Comparison of ENCODE assay signal across 8 mouse cellular contexts in genomic region chr4:136841056-136841455, GRCm38 (mm10). TPM values are rescaled to one million over a fixed set of nuclear protein-coding genes. Genes with fewer than 3 reads are reported as not detected.
DNase-seq lines count a peak whose midpoint lies in the region; ATAC-seq and TF ChIP-seq lines count a peak whose summit lies in the region.

No protein-coding gene starts in this region.

- H3K9ac ChIP-seq in ES-Bruce4 (ENCODE audit: low read depth, poor library complexity, severe bottlenecking) = no peak overlapping the region

- H3K27me3 ChIP-seq in ES-Bruce4 (ENCODE audit: control insufficient read depth, insufficient read depth, low read length, poor library complexity, severe bottlenecking) = no peaks in the 10 kb centered on the region
- H3K27me3 ChIP-seq in thymus, adult 2 months (ENCODE audit: control insufficient read depth, insufficient read depth, low read length) = no peaks in the 10 kb centered on the region

- H3K4me1 ChIP-seq in ES-Bruce4 (ENCODE audit: control insufficient read depth, insufficient read depth, low read length) = peaks cover 4% of the 10 kb centered on the region
- peaks cover 14% of the 10 kb centered on the region for H3K4me1 ChIP-seq in thymus, adult 2 months (replicated peaks; ENCODE audit: control insufficient read depth, insufficient read depth, low read length)

- TF ChIP-seq CTCF in ES-Bruce4 (IDR thresholded peaks at IDR 0.05; ENCODE audit: low read depth, low read length) = peak; percentile 90
- peak; percentile 89 for TF ChIP-seq CTCF in brain, embryonic 14.5 days (IDR thresholded peaks at IDR 0.05; ENCODE audit: borderline replicate concordance, extremely low read depth, insufficient read depth, insufficient read length)
- peak; percentile 61; the same call in 1 of the 2 replicates for TF ChIP-seq CTCF in thymus, adult 2 months (IDR thresholded peaks at IDR 0.05; ENCODE audit: borderline replicate concordance, control insufficient read depth, extremely low read depth, insufficient read depth, low read length, poor library complexity)

- H3K4me3 ChIP-seq in ES-Bruce4 (ENCODE audit: low read depth, low read length) = no peak overlapping the region
- no peak overlapping the region for H3K4me3 ChIP-seq in thymus, adult 2 months (ENCODE audit: control insufficient read depth, insufficient read depth, low read length)

- ATAC-seq in erythroid progenitor cell, adult 5-6 weeks (replicated peaks; ENCODE audit: low FRiP score, poor library complexity, severe bottlenecking) = peak; percentile 62; the same call in 1 of the 2 replicates
- ATAC-seq in neutrophil, adult 5-6 weeks (ENCODE audit: extremely low read depth, insufficient number of reproducible peaks, low FRiP score, poor library complexity, severe bottlenecking) = peak; percentile 31; the same call in 1 of the 2 replicates

- no peaks in the 10 kb centered on the region for H3K36me3 ChIP-seq in ES-Bruce4 (ENCODE audit: control insufficient read depth, insufficient read depth, low read length, poor library complexity, severe bottlenecking)
- H3K36me3 ChIP-seq in thymus, adult 2 months (ENCODE audit: control insufficient read depth, insufficient read depth, low read length) = no peaks in the 10 kb centered on the region

- intact Hi-C loops in heart, postnatal 10 days (cut with DNase I) = loop anchor here (1.0 kb wide), 2 partner anchors 145 to 163 kb away; no protein-coding TSS in a partner anchor

- TF ChIP-seq EP300 in ES-Bruce4 (IDR thresholded peaks at IDR 0.05; ENCODE audit: insufficient read depth, low read depth, low read length) = no peak

- H3K9me3 ChIP-seq in ES-Bruce4 (replicated peaks; ENCODE audit: control insufficient read depth, insufficient read depth, low read length, poor library complexity, severe bottlenecking) = no peaks in the 10 kb centered on the region

- no peak for TF ChIP-seq POLR2A in ES-Bruce4 (IDR thresholded peaks at IDR 0.05; ENCODE audit: insufficient read depth, low read length)
- no peak for TF ChIP-seq POLR2A in brain, embryonic 14.5 days (IDR thresholded peaks at IDR 0.05; ENCODE audit: borderline replicate concordance, extremely low read depth, insufficient read depth, insufficient read length, poor library complexity, severe bottlenecking)
- no peak for TF ChIP-seq POLR2A in thymus, adult 2 months (IDR thresholded peaks at IDR 0.05; ENCODE audit: control insufficient read depth, extremely low read depth, insufficient read depth, low read length, poor library complexity)

- WGBS in thymus, adult 2 months = 19% methylated on average over 5 of the region's 5 CpGs

- H3K27ac ChIP-seq in ES-Bruce4 (ENCODE audit: insufficient read depth, low read length) = no peak overlapping the region
- no peak overlapping the region for H3K27ac ChIP-seq in thymus, adult 2 months (ENCODE audit: control insufficient read depth, insufficient read depth, low read length)

- DNase-seq in brain, embryonic 14.5 days (ENCODE audit: low read depth) = peak; percentile 91
- DNase-seq in heart, postnatal 10 days = peak; percentile 84 to 91
- DNase-seq in kidney, postnatal 36 days = peak; percentile 75 to 88
- peak; percentile 59 to 67 for DNase-seq in lung, adult 18-20 months
- peak; percentile 83 for DNase-seq in thymus, adult 2 months

RNA-seq across cellular contexts. Expression of gene Ephb2, which starts 5.3 kb away (rescaled TPM):
- 15.1 and 15.5 TPM in 2 replicates for polyA plus RNA-seq in ES-Bruce4 (2011; ENCODE audit: insufficient read depth, insufficient read length, low read depth, missing spikeins)
- polyA plus RNA-seq in brain, embryonic 14.5 days (2012; rRNA removed) = 110 and 141 TPM in 2 replicates
- total RNA-seq in erythroid progenitor cell, adult 5-6 weeks (2015; ENCODE audit: low replicate concordance) = not detected in 2 replicates
- not detected in 2 replicates for total RNA-seq in erythroid progenitor cell, adult 5-6 weeks (2017; ENCODE audit: low replicate concordance)
- 1 to 10 TPM; 1.3 to 1.4 TPM for total RNA-seq in heart, postnatal 10 days (2021)
- not detected in 2 replicates for total RNA-seq in neutrophil, adult 5-6 weeks (2017)
- 15.4 and 24.1 TPM in 2 replicates for polyA plus RNA-seq in thymus, adult 2 months (2012; rRNA removed)

RNA-seq across cellular contexts. Expression of gene C1qb, which starts 44.9 kb away (rescaled TPM):
- not detected in 2 replicates for polyA plus RNA-seq in ES-Bruce4 (2011; ENCODE audit: insufficient read depth, insufficient read length, low read depth, missing spikeins)
- polyA plus RNA-seq in brain, embryonic 14.5 days (2012; rRNA removed) = 27.5 and 30.5 TPM in 2 replicates
- total RNA-seq in erythroid progenitor cell, adult 5-6 weeks (2015; ENCODE audit: low replicate concordance) = 156 and 168 TPM in 2 replicates
- 46.1 and 49.5 TPM in 2 replicates for total RNA-seq in erythroid progenitor cell, adult 5-6 weeks (2017; ENCODE audit: low replicate concordance)
- 10 to 100 TPM; 26.0 to 28.3 TPM for total RNA-seq in heart, postnatal 10 days (2021)
- total RNA-seq in neutrophil, adult 5-6 weeks (2017) = not detected in 2 replicates
- 266 and 395 TPM in 2 replicates for polyA plus RNA-seq in thymus, adult 2 months (2012; rRNA removed)

RNA-seq across cellular contexts. Expression of gene C1qc, which starts 51.8 kb away (rescaled TPM):
- not detected in 2 replicates for polyA plus RNA-seq in ES-Bruce4 (2011; ENCODE audit: insufficient read depth, insufficient read length, low read depth, missing spikeins)
- 18.3 and 19.5 TPM in 2 replicates for polyA plus RNA-seq in brain, embryonic 14.5 days (2012; rRNA removed)
- 66.2 and 68.5 TPM in 2 replicates for total RNA-seq in erythroid progenitor cell, adult 5-6 weeks (2015; ENCODE audit: low replicate concordance)
- total RNA-seq in erythroid progenitor cell, adult 5-6 weeks (2017; ENCODE audit: low replicate concordance) = 32.8 and 39.5 TPM in 2 replicates
- 10 to 100 TPM; 17.8 to 24.8 TPM for total RNA-seq in heart, postnatal 10 days (2021)
- not detected in 2 replicates for total RNA-seq in neutrophil, adult 5-6 weeks (2017)
- 334 and 468 TPM in 2 replicates for polyA plus RNA-seq in thymus, adult 2 months (2012; rRNA removed)

RNA-seq across cellular contexts. Expression of gene C1qa, which starts 57.5 kb away (rescaled TPM):
- polyA plus RNA-seq in ES-Bruce4 (2011; ENCODE audit: insufficient read depth, insufficient read length, low read depth, missing spikeins) = not detected in 2 replicates
- polyA plus RNA-seq in brain, embryonic 14.5 days (2012; rRNA removed) = 14.2 and 14.9 TPM in 2 replicates
- total RNA-seq in erythroid progenitor cell, adult 5-6 weeks (2015; ENCODE audit: low replicate concordance) = 69.2 and 74.6 TPM in 2 replicates
- total RNA-seq in erythroid progenitor cell, adult 5-6 weeks (2017; ENCODE audit: low replicate concordance) = 35.7 and 58.5 TPM in 2 replicates
- 10 to 100 TPM; 25.2 to 28.0 TPM for total RNA-seq in heart, postnatal 10 days (2021)
- total RNA-seq in neutrophil, adult 5-6 weeks (2017) = not detected in 2 replicates
- polyA plus RNA-seq in thymus, adult 2 months (2012; rRNA removed) = 187 and 258 TPM in 2 replicates

Comparison
In these comparisons a context has a peak if more than half of its experiments do, and no peak if none do; other contexts are left out.
1. RNA of gene C1qb, which starts 44.9 kb away (total RNA-seq): 46.1 to 168 TPM in erythroid progenitor cell, adult 5-6 weeks and 26.0 to 28.3 TPM in heart, postnatal 10 days; not detected in neutrophil, adult 5-6 weeks; every median in the first group is over 10 times any median in the second.
2. RNA of gene C1qc, which starts 51.8 kb away (total RNA-seq): 32.8 to 68.5 TPM in erythroid progenitor cell, adult 5-6 weeks and 17.8 to 24.8 TPM in heart, postnatal 10 days; not detected in neutrophil, adult 5-6 weeks; every median in the first group is over 10 times any median in the second.
3. Peak in every context shown above with its lines, with median percentiles within 50 percentile points of each other: CTCF ChIP-seq and DNase-seq.